Mouse (Mus musculus) neural tube, embryonic 12.5 days (tissue): Measurements from ENCODE around the gene Gosr2. TPM values are rescaled to one million over a fixed set of nuclear protein-coding genes. Genes with fewer than 3 reads are reported as not detected.
"Not testable (repeated sequence)": the region's sequence is repeated elsewhere in the genome, so short reads cannot be mapped to it uniquely, and the experiment has no call there.

ENCODE experiments used
- ATAC-seq: fragments of 200-750 bp; cut with Nextera tagmentation; 2 replicates; pipeline ENCODE4 v1.8.0; 2017; ENCODE audit warnings: low read depth, mild to moderate bottlenecking, moderate TSS enrichment, moderate library complexity; ENCODE audit not compliant: low FRiP score
- H3K27ac ChIP-seq: fragments of 300-500 bp; sonication (generic); 2 replicates; pipeline ENCODE4 v1.5.1; 2016
- H3K27me3 ChIP-seq: fragments of 300-500 bp; sonication (generic); replicated peaks from 2 replicates; pipeline ENCODE4 v1.6.1; 2016; ENCODE audit warnings: mild to moderate bottlenecking
- H3K36me3 ChIP-seq: fragments of 300-500 bp; sonication (generic); 2 replicates; pipeline ENCODE4 v1.6.1; 2016; ENCODE audit warnings: mild to moderate bottlenecking
- H3K4me1 ChIP-seq: fragments of 300-500 bp; sonication (generic); 2 replicates; pipeline ENCODE4 v1.6.1; 2016
- H3K4me2 ChIP-seq: fragments of 300-500 bp; sonication (generic); replicated peaks from 2 replicates; pipeline ENCODE4 v1.6.1; 2016; ENCODE audit warnings: mild to moderate bottlenecking
- H3K4me3 ChIP-seq: fragments of 300-500 bp; sonication (generic); 2 replicates; pipeline ENCODE4 v1.5.1; 2016
- H3K9ac ChIP-seq: fragments of 300-500 bp; sonication (generic); 2 replicates; pipeline ENCODE4 v1.6.1; 2016; ENCODE audit warnings: mild to moderate bottlenecking
- H3K9me3 ChIP-seq: fragments of 300-500 bp; sonication (generic); 2 replicates; pipeline ENCODE4 v1.6.1; 2016; ENCODE audit warnings: mild to moderate bottlenecking
- WGBS: fragments of 180-500 bp; shearing (Covaris S2); methylation state at CpG from one replicate; pipeline ENCODE4 v1.1.7; 2016; 5-methylcytosine and 5-hydroxymethylcytosine counted together
- polyA plus RNA-seq: library from polyadenylated mRNA; unstranded; fragments of >200 nt; fragmentation: Nextera tagmentation; extraction: Ambion mirVana; gene quantifications from 2 replicates; pipeline ENCODE4 v1.2.1, GENCODE M21; 2016

Gene Gosr2
- polyA plus RNA-seq, 1 experiment from 2014 or later, result 85.8 TPM

GRCm38 (mm10) chr11:103686706-103687105, 11.0 kb downstream of the Gosr2 start:
- WGBS, result 91% methylated on average over 6 of the region's 6 CpGs
- no peaks in the 10 kb centered on the region; the same call in 1 of the 2 replicates for H3K4me1 ChIP-seq
- H3K4me3 ChIP-seq, result no peak overlapping the region
- no peak overlapping the region for H3K27ac ChIP-seq
- H3K9me3 ChIP-seq, result no peaks in the 10 kb centered on the region
- no peak for ATAC-seq
- no peaks in the 10 kb centered on the region for H3K27me3 ChIP-seq
- H3K4me2 ChIP-seq, result no peak overlapping the region
- no peak overlapping the region for H3K9ac ChIP-seq
- peaks cover 67% of the 10 kb centered on the region for H3K36me3 ChIP-seq

GRCm38 (mm10) chr11:103685261-103685736, 12.4 kb downstream of the Gosr2 start:
- H3K27me3 ChIP-seq, result no peaks in the 10 kb centered on the region
- H3K4me2 ChIP-seq, result no peak overlapping the region
- H3K36me3 ChIP-seq, result peaks cover 81% of the 10 kb centered on the region
- 87% methylated on average over 7 of the region's 7 CpGs for WGBS
- no peak for ATAC-seq
- H3K27ac ChIP-seq, result no peak overlapping the region
- no peaks in the 10 kb centered on the region; the same call in 1 of the 2 replicates for H3K4me1 ChIP-seq
- no peaks in the 10 kb centered on the region for H3K9me3 ChIP-seq
- H3K9ac ChIP-seq, result no peak overlapping the region
- no peak overlapping the region for H3K4me3 ChIP-seq

- Histone ChIP-seq H3K9me3 (no peaks in the 10 kb centered on the region), H3K27ac (no peak overlapping the region), H3K4me2 (no peak overlapping the region), H3K27me3 (no peaks in the 10 kb centered on the region), H3K36me3 (peaks cover 94% of the 10 kb centered on the region), H3K4me1 (no peaks in the 10 kb centered on the region), H3K4me3 (no peak overlapping the region), H3K9ac (no peak overlapping the region)
- ATAC-seq, result no peak
- whole genome bisulfite sequencing, result 90% methylated on average over 11 of the region's 11 CpGs
These were observed 13.9 kb downstream of the Gosr2 start for GRCm38 (mm10) chr11:103683667-103684334.

- H3K4me2 ChIP-seq, H3K27ac ChIP-seq, H3K4me1 ChIP-seq, ATAC-seq, H3K27me3 ChIP-seq, H3K4me3 ChIP-seq, H3K9ac ChIP-seq, H3K9me3 ChIP-seq: not testable (repeated sequence)
- peaks cover 57% of the 10 kb centered on the region for H3K36me3 ChIP-seq
- WGBS, result 28% methylated on average over 2 of the region's 2 CpGs
These were observed 20.7 kb downstream of the Gosr2 start for GRCm38 (mm10) chr11:103677042-103677441.

- 39% methylated on average over 3 of the region's 3 CpGs for WGBS
These were observed 22.1 kb downstream of the Gosr2 start for GRCm38 (mm10) chr11:103675556-103675955.

GRCm38 (mm10) chr11:103666907-103667426, 30.7 kb downstream of the Gosr2 start:
- no peaks in the 10 kb centered on the region for H3K36me3 ChIP-seq
- no peak overlapping the region for H3K27ac ChIP-seq
- ATAC-seq, result no peak
- no peak overlapping the region for H3K9ac ChIP-seq
- H3K4me1 ChIP-seq, result peaks cover 7% of the 10 kb centered on the region
- 61% methylated on average over 13 of the region's 13 CpGs for WGBS
- H3K4me3 ChIP-seq, result no peak overlapping the region
- 0 out of 2 replicates have a peak, but pooled peaks cover 2% of the 10 kb centered on the region for H3K27me3 ChIP-seq
- H3K9me3 ChIP-seq, result no peaks in the 10 kb centered on the region
- H3K4me2 ChIP-seq, result no peak overlapping the region

More at GRCm38 (mm10) chr11:103675556-103675955, 22.1 kb downstream of the Gosr2 start:
- H3K36me3 ChIP-seq, result peaks cover 42% of the 10 kb centered on the region
- no peak for ATAC-seq
- H3K27me3 ChIP-seq, result no peaks in the 10 kb centered on the region
- no peaks in the 10 kb centered on the region for H3K4me1 ChIP-seq
- H3K9ac ChIP-seq, result no peak overlapping the region
- H3K4me2 ChIP-seq, result no peak overlapping the region
- H3K9me3 ChIP-seq, result no peaks in the 10 kb centered on the region
- no peak overlapping the region for H3K27ac ChIP-seq
- H3K4me3 ChIP-seq, result no peak overlapping the region

- Histone ChIP-seq H3K4me3 (no peak overlapping the region), H3K27ac (no peak overlapping the region), H3K9ac (no peak overlapping the region), H3K4me1 (peaks cover 7% of the 10 kb centered on the region), H3K27me3 (0 out of 2 replicates have a peak, but pooled peaks cover 2% of the 10 kb centered on the region), H3K9me3 (no peaks in the 10 kb centered on the region), H3K36me3 (no peaks in the 10 kb centered on the region), H3K4me2 (peak overlapping the region; percentile 6; the same call in 1 of the 2 replicates)
- 35% methylated on average over 10 of the region's 10 CpGs for WGBS
- no peak for ATAC-seq
These were observed 31.4 kb downstream of the Gosr2 start for GRCm38 (mm10) chr11:103666181-103666906.

- Histone ChIP-seq H3K4me1 (peaks cover 7% of the 10 kb centered on the region), H3K9me3 (no peaks in the 10 kb centered on the region), H3K27me3 (0 out of 2 replicates have a peak, but pooled peaks cover 2% of the 10 kb centered on the region), H3K27ac (no peak overlapping the region), H3K4me2 (no peak overlapping the region), H3K36me3 (no peaks in the 10 kb centered on the region), H3K4me3 (no peak overlapping the region), H3K9ac (no peak overlapping the region)
- no peak for ATAC-seq
- WGBS, result 92% methylated on average over 1 of the region's 1 CpGs
These were observed 32.0 kb downstream of the Gosr2 start for GRCm38 (mm10) chr11:103665695-103666094.

- Histone ChIP-seq H3K27ac (no peak overlapping the region), H3K27me3 (0 out of 2 replicates have a peak, but pooled peaks cover 2% of the 10 kb centered on the region), H3K4me2 (no peak overlapping the region), H3K4me3 (no peak overlapping the region), H3K9me3 (no peaks in the 10 kb centered on the region), H3K4me1 (peaks cover 7% of the 10 kb centered on the region), H3K36me3 (no peaks in the 10 kb centered on the region), H3K9ac (no peak overlapping the region)
- 85% methylated on average over 8 of the region's 8 CpGs for WGBS
- no peak for ATAC-seq
These were observed 34.6 kb downstream of the Gosr2 start for GRCm38 (mm10) chr11:103663119-103663518.

GRCm38 (mm10) chr11:103662546-103662945, 35.2 kb downstream of the Gosr2 start:
- Histone ChIP-seq H3K9ac (no peak overlapping the region), H3K4me3 (no peak overlapping the region), H3K27ac (no peak overlapping the region), H3K27me3 (0 out of 2 replicates have a peak, but pooled peaks cover 2% of the 10 kb centered on the region), H3K4me1 (peaks cover 7% of the 10 kb centered on the region), H3K9me3 (no peaks in the 10 kb centered on the region), H3K36me3 (no peaks in the 10 kb centered on the region), H3K4me2 (no peak overlapping the region)
- WGBS, result 82% methylated on average over 5 of the region's 5 CpGs
- ATAC-seq, result no peak

GRCm38 (mm10) chr11:103661863-103662262, 35.8 kb downstream of the Gosr2 start:
- H3K9ac ChIP-seq, result no peak overlapping the region
- no peak for ATAC-seq
- H3K4me3 ChIP-seq, result no peak overlapping the region
- no peaks in the 10 kb centered on the region for H3K36me3 ChIP-seq
- peaks cover 7% of the 10 kb centered on the region for H3K4me1 ChIP-seq
- WGBS, result 60% methylated on average over 4 of the region's 4 CpGs
- no peak overlapping the region for H3K27ac ChIP-seq
- H3K4me2 ChIP-seq, result no peak overlapping the region
- 0 out of 2 replicates have a peak, but pooled peaks cover 2% of the 10 kb centered on the region for H3K27me3 ChIP-seq
- no peaks in the 10 kb centered on the region for H3K9me3 ChIP-seq

- H3K4me1 ChIP-seq, result no peaks in the 10 kb centered on the region
These were observed 39.5 kb downstream of the Gosr2 start for GRCm38 (mm10) chr11:103658189-103658588.

More at GRCm38 (mm10) chr11:103658189-103658588, 39.5 kb downstream of the Gosr2 start:
- Histone ChIP-seq H3K4me3 (no peak overlapping the region), H3K27me3 (peaks cover 21% of the 10 kb centered on the region), H3K27ac (no peak overlapping the region), H3K4me2 (no peak overlapping the region), H3K9ac (no peak overlapping the region), H3K9me3 (no peaks in the 10 kb centered on the region), H3K36me3 (no peaks in the 10 kb centered on the region)
- no peak for ATAC-seq
- WGBS, result 81% methylated on average over 7 of the region's 7 CpGs
